Mouse (Mus musculus) brain, embryonic 14.5 days (tissue): ENCODE results near the gene Unc13a. TPM values are rescaled to one million over a fixed set of nuclear protein-coding genes. Genes with fewer than 3 reads are reported as not detected.

Experiments
- DNase-seq: peaks from one replicate; pipeline ENCODE4 v3.0.0-alpha.2; 2011; ENCODE audit warnings: low read depth
- CTCF ChIP-seq: fragments of 200-500 bp; IDR thresholded peaks from 2 replicates; pipeline ENCODE4 v1.5.1; 2012; ENCODE audit warnings: inconsistent platforms, mild to moderate bottlenecking, moderate library complexity, borderline replicate concordance; ENCODE audit not compliant: insufficient read depth, insufficient read length; ENCODE audit errors: extremely low read depth
- POLR2A ChIP-seq: fragments of 200-500 bp; IDR thresholded peaks from 2 replicates; pipeline ENCODE4 v1.6.1; 2012; ENCODE audit warnings: mild to moderate bottlenecking, inconsistent platforms, borderline replicate concordance; ENCODE audit not compliant: poor library complexity, insufficient read depth, insufficient read length, severe bottlenecking; ENCODE audit errors: extremely low read depth
- polyA plus RNA-seq: library from polyadenylated mRNA; depleted of rRNA; stranded (reverse); fragments of >200 nt; gene quantifications from 2 replicates; pipeline ENCODE4 v1.2.3, GENCODE M21; 2012

The Unc13a gene
- polyA plus RNA-seq, 1 experiment, result 84.9 TPM

- no peak for TF ChIP-seq POLR2A
- no peak for DNase-seq
Measured at GRCm38 (mm10) chr8:71684701-71685100, 13.1 kb upstream of the Unc13a start.

GRCm38 (mm10) chr8:71682832-71683231 lies 11.3 kb upstream of the Unc13a start:
- no peak for DNase-seq
- TF ChIP-seq CTCF, result no peak
- no peak for TF ChIP-seq POLR2A

GRCm38 (mm10) chr8:71681369-71681915 lies 9.9 kb upstream of the Unc13a start:
- no peak for TF ChIP-seq POLR2A
- no peak for TF ChIP-seq CTCF
- no peak for DNase-seq

- TF ChIP-seq POLR2A (no peak), CTCF (no peak)
- DNase-seq, result no peak
Measured at GRCm38 (mm10) chr8:71680471-71680870, 8.9 kb upstream of the Unc13a start.

GRCm38 (mm10) chr8:71679550-71680168 lies 8.1 kb upstream of the Unc13a start:
- no peak for DNase-seq
- TF ChIP-seq CTCF, result no peak
- no peak for TF ChIP-seq POLR2A

GRCm38 (mm10) chr8:71679116-71679515 lies 7.6 kb upstream of the Unc13a start:
- no peak for DNase-seq

GRCm38 (mm10) chr8:71678216-71678615 lies 6.7 kb upstream of the Unc13a start:
- no peak for TF ChIP-seq CTCF
- no peak for TF ChIP-seq POLR2A
- DNase-seq, result no peak

More at GRCm38 (mm10) chr8:71679116-71679515, 7.6 kb upstream of the Unc13a start:
- TF ChIP-seq POLR2A, result no peak
- TF ChIP-seq CTCF, result no peak

- no peak for TF ChIP-seq CTCF
- TF ChIP-seq POLR2A, result no peak
- no peak for DNase-seq
Measured at GRCm38 (mm10) chr8:71677555-71677954, 6.0 kb upstream of the Unc13a start.

- DNase-seq, result no peak
- TF ChIP-seq CTCF, result no peak
- TF ChIP-seq POLR2A, result no peak
Measured at GRCm38 (mm10) chr8:71676803-71677202, 5.2 kb upstream of the Unc13a start.

- DNase-seq, result peak; percentile 75
- no peak for TF ChIP-seq CTCF
- no peak for TF ChIP-seq POLR2A
Measured at GRCm38 (mm10) chr8:71676020-71676741, 4.6 kb upstream of the Unc13a start, which contains the start of gene Jak3. TSS of gene Jak3 (plus strand) at chr8:71676296.

- no peak for DNase-seq
Measured at GRCm38 (mm10) chr8:71675456-71676019, 4.0 kb upstream of the Unc13a start.

GRCm38 (mm10) chr8:71674071-71674470 lies 2.5 kb upstream of the Unc13a start:
- TF ChIP-seq POLR2A (no peak), CTCF (no peak)
- DNase-seq, result no peak

More at GRCm38 (mm10) chr8:71675456-71676019, 4.0 kb upstream of the Unc13a start:
- no peak for TF ChIP-seq POLR2A
- no peak for TF ChIP-seq CTCF
